Comparison of ENCODE assay signal across 9 mouse cellular contexts in the genomic region with DNA sequence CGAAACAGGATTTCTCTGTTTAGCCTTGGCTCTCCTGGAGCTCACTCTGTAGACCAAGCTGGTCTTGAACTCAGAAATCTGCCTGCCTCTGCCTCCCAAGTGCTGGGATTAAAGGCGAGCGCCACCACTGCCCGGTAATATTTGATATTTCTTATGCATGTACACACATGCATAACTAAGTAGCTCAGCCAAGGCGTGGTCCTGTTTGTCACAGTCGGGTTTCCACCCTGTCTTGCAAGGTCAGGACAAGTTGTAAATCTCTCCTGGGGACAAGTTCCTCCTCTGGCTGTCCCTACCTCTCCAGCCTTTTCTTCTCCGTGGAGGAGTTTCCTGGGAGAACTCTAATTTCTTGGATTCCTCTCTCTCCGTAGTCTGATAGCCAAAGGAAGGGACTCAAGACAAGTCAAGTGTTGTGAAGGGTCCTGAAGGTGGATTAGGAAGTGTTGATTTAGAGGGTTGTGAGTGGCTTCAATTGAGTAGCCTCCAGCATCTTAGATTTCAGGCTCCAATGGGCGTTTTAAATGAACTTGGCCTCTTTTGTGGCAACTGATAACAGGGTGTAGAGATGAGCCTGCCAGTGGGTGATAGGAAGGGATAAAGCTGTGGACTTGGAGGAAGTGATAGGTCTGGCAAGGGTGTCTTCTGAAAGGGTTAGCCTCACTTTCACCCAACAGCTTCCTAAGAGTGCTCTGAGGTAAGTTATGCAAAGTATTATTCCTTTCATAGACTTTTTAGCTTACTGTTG. TPM values are rescaled to one million over a fixed set of nuclear protein-coding genes. Genes with fewer than 3 reads are reported as not detected.
DNase-seq lines count a peak whose midpoint lies in the region; ATAC-seq lines count a peak whose summit lies in the region.
"Had no signal": no experiment of that assay in that cellular context is flagged by ENCODE, and none has a peak within 500 bp of the region (broad histone marks: within the 10 kb centered on the region; RNA-seq: fewer than 3 reads in every experiment).

A gene (plus strand): TSS at position 524 of the 745 bp plus-strand sequence.

- H3K36me3 ChIP-seq in midbrain, embryonic 10.5 days = no peaks in the 10 kb centered on the region
- H3K36me3 ChIP-seq in midbrain, embryonic 14.5 days (ENCODE audit: control insufficient read depth, insufficient read depth, low read length) = no peaks in the 10 kb centered on the region
- H3K36me3 ChIP-seq in stomach, embryonic 14.5 days (ENCODE audit: control insufficient read depth, insufficient read depth, low read length) = no peaks in the 10 kb centered on the region
- no peaks in the 10 kb centered on the region for H3K36me3 ChIP-seq in hindbrain, embryonic 13.5 days
- H3K36me3 ChIP-seq: limb, embryonic 12.5 days had no signal

- no peak within 1 kb of the TSS for H3K27ac ChIP-seq in midbrain, embryonic 10.5 days (replicated peaks)
- no peak within 1 kb of the TSS for H3K27ac ChIP-seq in midbrain, embryonic 14.5 days (replicated peaks; ENCODE audit: low read depth, low read length)
- no peak within 1 kb of the TSS for H3K27ac ChIP-seq in stomach, embryonic 14.5 days (ENCODE audit: low read length)
- H3K27ac ChIP-seq in hindbrain, embryonic 13.5 days = no peak within 1 kb of the TSS
- H3K27ac ChIP-seq: limb, embryonic 12.5 days had no signal

- DNase-seq in midbrain, embryonic 10.5 days (ENCODE audit: low spot score) = no peak
- no peak for DNase-seq in midbrain, embryonic 14.5 days
- peak; percentile 73 for DNase-seq in c-Kit-negative CD71-positive TER-119-positive erythroid progenitor cells, embryonic 14.5 days (ENCODE audit: low read depth, low spot score)
- no peak for DNase-seq in large intestine, adult 2 months (ENCODE audit: low read depth, low spot score)
- DNase-seq in cerebellum, postnatal 4 days (ENCODE audit: low spot score in 2 of 2) = no peak
- DNase-seq: cerebellum, postnatal 36 days had no signal

- no peaks in the 10 kb centered on the region for H3K27me3 ChIP-seq in midbrain, embryonic 10.5 days (ENCODE audit: low read depth, poor library complexity, severe bottlenecking)
- no peaks in the 10 kb centered on the region for H3K27me3 ChIP-seq in midbrain, embryonic 14.5 days (ENCODE audit: control insufficient read depth, insufficient read depth, low read length)
- H3K27me3 ChIP-seq in stomach, embryonic 14.5 days (ENCODE audit: control insufficient read depth, insufficient read depth, low read length) = no peaks in the 10 kb centered on the region
- no peaks in the 10 kb centered on the region for H3K27me3 ChIP-seq in hindbrain, embryonic 13.5 days
- H3K27me3 ChIP-seq: limb, embryonic 12.5 days had no signal

- H3K4me2 ChIP-seq in midbrain, embryonic 14.5 days (ENCODE audit: low read length) = no peak within 1 kb of the TSS
- H3K4me2 ChIP-seq in stomach, embryonic 14.5 days (replicated peaks; ENCODE audit: low read depth, low read length) = no peak within 1 kb of the TSS
- H3K4me2 ChIP-seq in hindbrain, embryonic 13.5 days = no peak within 1 kb of the TSS
- H3K4me2 ChIP-seq: limb, embryonic 12.5 days had no signal

- 86% methylated on average over 9 of the region's 9 CpGs for WGBS in midbrain, embryonic 10.5 days
- 91% methylated on average over 9 of the region's 9 CpGs for WGBS in midbrain, embryonic 14.5 days
- WGBS in large intestine, adult 2 months = 65% methylated on average over 9 of the region's 9 CpGs
- WGBS in stomach, embryonic 14.5 days = 86% methylated on average over 9 of the region's 9 CpGs
- WGBS in hindbrain, embryonic 13.5 days = 88% methylated on average over 9 of the region's 9 CpGs

- no peak for ATAC-seq in midbrain, embryonic 14.5 days (ENCODE audit: low FRiP score, low TSS enrichment)
- ATAC-seq in stomach, embryonic 14.5 days (ENCODE audit: insufficient number of reproducible peaks, insufficient read depth, low FRiP score, low read depth) = no peak
- no peak for ATAC-seq in hindbrain, embryonic 13.5 days (ENCODE audit: low FRiP score)

- no peak within 1 kb of the TSS for H3K4me3 ChIP-seq in midbrain, embryonic 10.5 days
- H3K4me3 ChIP-seq in midbrain, embryonic 14.5 days (replicated peaks; ENCODE audit: low read depth, low read length) = no peak within 1 kb of the TSS
- no peak within 1 kb of the TSS for H3K4me3 ChIP-seq in stomach, embryonic 14.5 days (ENCODE audit: low read depth, low read length)
- H3K4me3 ChIP-seq in hindbrain, embryonic 13.5 days = no peak within 1 kb of the TSS
- H3K4me3 ChIP-seq: limb, embryonic 12.5 days had no signal

- no peaks in the 10 kb centered on the region for H3K9me3 ChIP-seq in midbrain, embryonic 10.5 days (replicated peaks)
- H3K9me3 ChIP-seq in midbrain, embryonic 14.5 days (ENCODE audit: control insufficient read depth, low read length) = no peaks in the 10 kb centered on the region
- H3K9me3 ChIP-seq in stomach, embryonic 14.5 days (ENCODE audit: control insufficient read depth, low read depth, low read length) = no peaks in the 10 kb centered on the region
- H3K9me3 ChIP-seq in hindbrain, embryonic 13.5 days = no peaks in the 10 kb centered on the region
- H3K9me3 ChIP-seq: limb, embryonic 12.5 days had no signal

- no peak within 1 kb of the TSS for H3K9ac ChIP-seq in midbrain, embryonic 14.5 days (replicated peaks; ENCODE audit: low read length)
- H3K9ac ChIP-seq in stomach, embryonic 14.5 days (replicated peaks; ENCODE audit: low read depth, low read length) = no peak within 1 kb of the TSS
- H3K9ac ChIP-seq in hindbrain, embryonic 13.5 days = no peak within 1 kb of the TSS
- H3K9ac ChIP-seq: limb, embryonic 12.5 days had no signal

- H3K4me1 ChIP-seq in midbrain, embryonic 10.5 days = peaks cover 7% of the 10 kb centered on the region; the same call in 1 of the 2 replicates
- no peaks in the 10 kb centered on the region for H3K4me1 ChIP-seq in midbrain, embryonic 14.5 days (ENCODE audit: control insufficient read depth, insufficient read depth, low read length)
- no peaks in the 10 kb centered on the region for H3K4me1 ChIP-seq in stomach, embryonic 14.5 days (ENCODE audit: control insufficient read depth, insufficient read depth, low read length)
- H3K4me1 ChIP-seq in hindbrain, embryonic 13.5 days (replicated peaks) = peaks cover 9% of the 10 kb centered on the region

RNA-seq across cellular contexts. Expression of the gene that starts here (rescaled TPM):
- polyA plus RNA-seq in midbrain, embryonic 10.5 days (2016; fragmentation: Nextera tagmentation; extraction: Ambion mirVana) = 8.5 and 11.5 TPM in 2 replicates
- polyA plus RNA-seq in midbrain, embryonic 14.5 days (2014; fragmentation: Nextera tagmentation; extraction: Ambion mirVana) = 4.0 and 5.6 TPM in 2 replicates
- 27.1 and 43.5 TPM in 2 replicates for polyA plus RNA-seq in large intestine, adult 2 months (2012; rRNA removed)
- 38.5 and 39.8 TPM in 2 replicates for polyA plus RNA-seq in stomach, embryonic 14.5 days (2014; fragmentation: Nextera tagmentation; extraction: Ambion mirVana)
- polyA plus RNA-seq in hindbrain, embryonic 13.5 days (2015; fragmentation: Nextera tagmentation; extraction: Ambion mirVana) = 3.4 and 3.9 TPM in 2 replicates
